Mouse (Mus musculus): ENCODE data around the gene Hnrnpr.

DNA sequence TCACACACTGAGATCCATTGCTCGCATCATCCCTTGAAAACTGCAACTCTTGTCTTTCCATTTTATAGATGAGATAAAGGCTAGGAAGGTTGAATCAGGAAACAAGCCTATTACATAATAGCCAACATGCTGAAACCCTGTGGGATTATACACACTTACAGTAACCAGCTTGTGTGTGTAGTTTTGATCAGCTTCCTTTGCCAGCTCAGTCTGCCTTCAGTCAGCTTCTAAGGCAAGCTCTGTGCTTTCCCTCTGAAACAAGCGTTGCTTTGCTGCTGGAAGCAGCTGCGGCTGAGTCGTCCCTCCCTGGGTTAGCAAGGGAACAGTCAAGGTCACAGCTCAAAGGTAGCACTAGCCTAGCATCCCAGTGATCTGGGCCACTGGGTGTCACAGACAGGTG is 57.1 kb downstream of the Hnrnpr start:
- TF ChIP-seq CTCF (IDR thresholded peaks at IDR 0.05; ENCODE audit: low read depth) (no peak), EP300 (IDR thresholded peaks at IDR 0.05; ENCODE audit: low read depth) (no peak)
